Mouse (Mus musculus): ENCODE data around the gene Tomm70a.

DNA sequence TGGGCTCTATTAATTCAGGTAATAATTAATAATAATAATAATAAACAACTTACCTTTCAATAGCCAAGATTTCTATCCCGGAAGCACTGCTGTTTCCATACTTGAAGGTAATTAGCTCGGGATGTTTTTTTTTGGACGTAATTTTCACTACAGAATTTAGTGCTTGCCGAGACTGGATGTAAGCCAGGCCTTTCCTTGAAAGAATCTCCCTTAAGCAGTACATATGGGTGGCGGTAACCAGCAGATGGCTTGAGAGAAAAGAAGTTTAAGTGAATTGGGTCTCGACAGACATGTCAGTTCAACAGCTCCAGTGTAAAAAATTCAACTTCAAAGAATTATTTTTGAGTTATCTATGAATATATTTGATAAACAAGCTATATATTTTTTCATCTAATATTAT lies 50.1 kb downstream of the Tomm70a start:
- TF ChIP-seq CTCF (IDR thresholded peaks at IDR 0.05; ENCODE audit: control insufficient read depth, insufficient read depth, insufficient replicate concordance, low read depth, low read length) (no peak), POLR2A (IDR thresholded peaks at IDR 0.05; ENCODE audit: control insufficient read depth, low read depth, low read length) (no peak)

Data from testis, adult 2 months (tissue).